8 mouse cellular contexts compared by ENCODE assay signal in the genomic region with DNA sequence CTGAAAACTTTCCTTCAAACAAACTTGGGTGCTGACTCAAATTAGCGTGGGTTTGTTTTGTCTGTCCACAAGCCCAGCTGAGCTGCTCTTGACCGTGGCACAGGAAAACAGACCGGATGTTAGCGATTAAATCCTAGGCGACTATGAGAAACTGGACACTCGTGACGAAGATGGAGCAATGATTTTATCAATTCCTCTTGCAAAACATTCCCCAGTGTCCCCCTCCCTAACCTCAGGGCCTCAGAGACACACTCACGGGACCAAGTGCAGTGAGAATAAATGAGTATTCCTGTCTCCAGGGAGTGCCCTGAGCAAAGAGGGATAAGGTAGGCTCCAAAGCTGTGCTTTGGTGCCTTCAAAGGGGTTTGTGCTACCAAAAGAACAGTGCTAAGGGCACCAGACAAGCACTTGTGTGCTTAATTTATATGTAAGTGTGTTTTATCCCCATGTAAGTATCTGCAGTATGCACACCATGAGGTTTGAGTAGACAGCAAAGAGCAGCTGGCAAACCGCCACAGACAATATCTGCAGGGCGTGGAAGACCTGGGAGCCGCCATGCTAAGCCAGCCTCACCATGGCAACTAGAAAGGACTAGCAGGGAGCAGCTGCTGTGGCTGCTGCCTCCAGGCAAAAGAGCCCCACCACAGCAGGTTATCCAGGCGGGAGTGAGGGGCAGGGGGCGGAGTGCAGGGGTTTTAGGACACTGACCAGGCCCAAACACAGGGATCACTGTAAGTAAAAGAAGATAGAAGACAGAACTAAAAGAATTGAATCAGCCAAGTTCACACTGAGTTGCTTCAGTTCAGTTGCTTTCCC. TPM values are rescaled to one million over a fixed set of nuclear protein-coding genes. Genes with fewer than 3 reads are reported as not detected.
DNase-seq lines count a peak whose midpoint lies in the region; ATAC-seq and TF ChIP-seq lines count a peak whose summit lies in the region.
"Not testable (repeated sequence)": the region's sequence is repeated elsewhere in the genome, so short reads cannot be mapped to it uniquely, and the experiment has no call there.

No protein-coding gene starts in this region.

- not testable (repeated sequence) for H3K9ac ChIP-seq in embryonic facial prominence, embryonic 12.5 days; hindbrain, embryonic 15.5 days; neural tube, embryonic 14.5 days (replicated peaks; ENCODE audit: low read depth, low read length)

- intact Hi-C loops in gastrocnemius, adult 2 months (cut with DNase I): not testable (repeated sequence)

- TF ChIP-seq CTCF in gastrocnemius, adult 2 months (IDR thresholded peaks at IDR 0.05): not testable (repeated sequence)

- H3K27ac ChIP-seq in embryonic facial prominence, embryonic 12.5 days: peak overlapping the region; percentile 24; the same call in 1 of the 2 replicates
- H3K27ac ChIP-seq in gastrocnemius, adult 2 months: not testable (repeated sequence)
- H3K27ac ChIP-seq in hindbrain, embryonic 15.5 days (replicated peaks): peak overlapping the region; percentile 78
- H3K27ac ChIP-seq in neural tube, embryonic 14.5 days (ENCODE audit: low read depth, low read length): peak overlapping the region; percentile 80

- H3K4me3 ChIP-seq in embryonic facial prominence, embryonic 12.5 days; gastrocnemius, adult 2 months; hindbrain, embryonic 15.5 days; neural tube, embryonic 14.5 days (ENCODE audit: low read depth, low read length): not testable (repeated sequence)

- H3K4me1 ChIP-seq in embryonic facial prominence, embryonic 12.5 days; neural tube, embryonic 14.5 days (ENCODE audit: control insufficient read depth, insufficient read depth, low read length): not testable (repeated sequence)
- peaks cover 10% of the 10 kb centered on the region; the same call in 1 of the 2 replicates for H3K4me1 ChIP-seq in hindbrain, embryonic 15.5 days (replicated peaks)

- peak; percentile 54 for DNase-seq in R1 (ENCODE audit: low read depth, low spot score)
- DNase-seq in gastrocnemius, adult 2 months: peak; percentile 26
- DNase-seq in layer of hippocampus, postnatal 25 days (ENCODE audit: extremely low spot score in 1 of 2, low spot score in 1 of 2): peak; percentile 11 to 46
- DNase-seq in thymus, postnatal 14 days: peak; percentile 33

- WGBS in embryonic facial prominence, embryonic 12.5 days: 7% methylated on average over 8 of the region's 13 CpGs
- 18% methylated on average over 8 of the region's 13 CpGs for whole genome bisulfite sequencing in hindbrain, embryonic 15.5 days
- 22% methylated on average over 6 of the region's 13 CpGs for WGBS in neural tube, embryonic 14.5 days

- ATAC-seq in embryonic facial prominence, embryonic 12.5 days (ENCODE audit: insufficient number of reproducible peaks, insufficient read depth, low FRiP score, low TSS enrichment): peak; percentile 54
- peak; percentile 86 for ATAC-seq in hindbrain, embryonic 15.5 days (ENCODE audit: low FRiP score, low read depth)
- peak; percentile 94 for ATAC-seq in megakaryocyte progenitor cell, adult 5-6 weeks (replicated peaks; ENCODE audit: poor library complexity)
- peak; percentile 92 for ATAC-seq in neural tube, embryonic 14.5 days (ENCODE audit: low read depth)

- not testable (repeated sequence) for H3K36me3 ChIP-seq in embryonic facial prominence, embryonic 12.5 days; hindbrain, embryonic 15.5 days; neural tube, embryonic 14.5 days (ENCODE audit: control insufficient read depth, insufficient read depth, low read length)

- H3K4me2 ChIP-seq in embryonic facial prominence, embryonic 12.5 days (replicated peaks); hindbrain, embryonic 15.5 days; neural tube, embryonic 14.5 days (ENCODE audit: low read depth, low read length): not testable (repeated sequence)

- H3K9me3 ChIP-seq in embryonic facial prominence, embryonic 12.5 days; hindbrain, embryonic 15.5 days; neural tube, embryonic 14.5 days (ENCODE audit: control insufficient read depth, low read length): not testable (repeated sequence)

- not testable (repeated sequence) for H3K27me3 ChIP-seq in embryonic facial prominence, embryonic 12.5 days; hindbrain, embryonic 15.5 days; neural tube, embryonic 14.5 days (ENCODE audit: control insufficient read depth, insufficient read depth, low read length)

RNA-seq across cellular contexts. Expression of a gene that starts 30.4 kb away (rescaled TPM):
- 511 and 553 TPM in 2 replicates for polyA plus RNA-seq in embryonic facial prominence, embryonic 12.5 days (2016; fragmentation: Nextera tagmentation; extraction: Ambion mirVana)
- total RNA-seq in gastrocnemius, adult 2 months (2021): 10 to 100 TPM; 55.9 to 57.4 TPM
- 1,039 and 1,079 TPM in 2 replicates for polyA plus RNA-seq in hindbrain, embryonic 15.5 days (2015; fragmentation: Nextera tagmentation; extraction: Ambion mirVana)
- 10 to 100 TPM; 51.8 to 54.1 TPM for total RNA-seq in layer of hippocampus, postnatal 25 days (2021)
- total RNA-seq in megakaryocyte progenitor cell, adult 5-6 weeks (2015): 110 and 112 TPM in 2 replicates
- 133 and 134 TPM in 2 replicates for total RNA-seq in megakaryocyte progenitor cell, adult 5-6 weeks (2017)
- polyA plus RNA-seq in neural tube, embryonic 14.5 days (2014; fragmentation: Nextera tagmentation; extraction: Ambion mirVana): 1,448 and 1,501 TPM in 2 replicates
